Mouse (Mus musculus) C2C12 (cell line): ENCODE data around the gene Kcng3.

ENCODE experiments used
- CEBPB ChIP-seq: IDR thresholded peaks from one replicate; pipeline ENCODE4 v1.6.1; 2011; ENCODE audit warnings: low read depth, mild to moderate bottlenecking, control low read depth, moderate library complexity
- CTCF ChIP-seq: IDR thresholded peaks from one replicate; pipeline ENCODE4 v1.5.1; 2011; ENCODE audit not compliant: control insufficient read depth, insufficient read depth, insufficient read length
- FOSL1 ChIP-seq: IDR thresholded peaks from one replicate; pipeline ENCODE4 v1.8.0; 2011; ENCODE audit warnings: mild to moderate bottlenecking, low read length; ENCODE audit not compliant: poor library complexity, insufficient read depth, severe bottlenecking
- MAX ChIP-seq: IDR thresholded peaks from one replicate; pipeline ENCODE4 v1.6.1; 2011; ENCODE audit warnings: mild to moderate bottlenecking, control low read depth
- MYOD1 ChIP-seq: IDR thresholded peaks from one replicate; pipeline ENCODE4 v1.6.1; 2011; ENCODE audit warnings: low read depth; ENCODE audit not compliant: control insufficient read depth, insufficient read length
- MYOG ChIP-seq: IDR thresholded peaks from one replicate; pipeline ENCODE4 v1.6.1; 2011; ENCODE audit not compliant: control insufficient read depth, insufficient read length; ENCODE audit errors: extremely low read depth
- USF1 ChIP-seq: IDR thresholded peaks from one replicate; pipeline ENCODE4 v1.6.1; 2011; ENCODE audit warnings: low read depth, mild to moderate bottlenecking, control low read depth, moderate library complexity

DNA sequence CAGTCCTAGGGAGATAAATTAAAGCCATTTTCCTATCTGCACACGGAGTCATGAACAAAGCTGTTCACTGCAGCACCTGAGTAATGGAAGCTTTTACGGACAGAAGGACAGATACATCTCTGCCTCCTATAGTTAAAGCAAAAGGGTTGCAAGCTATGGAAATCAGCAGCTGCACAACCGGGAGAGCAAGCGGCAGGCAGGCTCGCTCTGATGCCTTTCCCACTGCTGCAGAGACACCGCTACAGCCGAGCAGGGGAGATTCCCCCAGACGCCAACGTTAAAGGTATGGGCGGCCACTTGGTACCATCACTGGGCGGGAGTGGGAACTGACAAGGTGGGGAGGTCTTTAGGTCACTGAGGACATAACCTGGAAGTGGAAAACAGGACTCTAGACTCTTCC is 17.8 kb downstream of the Kcng3 start:
- TF ChIP-seq USF1 (no peak), CTCF (no peak), MAX (no peak), MYOG (no peak), FOSL1 (no peak), CEBPB (no peak), MYOD1 (no peak)
